Mouse (Mus musculus) thymus, postnatal 25 days (tissue): ENCODE data around the gene Fam189a1.

Experiments used
- DNase-seq: peaks from one replicate; pipeline ENCODE4 v3.0.0; 2022

The Fam189a1 gene

GRCm38 (mm10) chr7:64709520-64710262 lies 446.7 kb downstream of the Fam189a1 start:
- no peak for DNase-seq

GRCm38 (mm10) chr7:64708176-64708575 lies 448.2 kb downstream of the Fam189a1 start:
- no peak for DNase-seq
